Mouse (Mus musculus): ENCODE data around the gene Pilrb2.
"Not testable (repeated sequence)": the region's sequence is repeated elsewhere in the genome, so short reads cannot be mapped to it uniquely, and the experiment has no call there.

Gene Pilrb2

GRCm38 (mm10) chr5:137871644-137872380 lies at the start of gene Pilrb2:
Gene Pilrb2 (minus strand): TSS chr5:137871815.
- not testable (repeated sequence) for DNase-seq (ENCODE audit: low read depth)

GRCm38 (mm10) chr5:137915550-137915949 lies 43.9 kb upstream of the Pilrb2 start:
- no peak for DNase-seq (ENCODE audit: low read depth)

- DNase-seq (ENCODE audit: low read depth) = no peak
Measured at GRCm38 (mm10) chr5:137914508-137914907, 42.9 kb upstream of the Pilrb2 start.

- no peak for DNase-seq (ENCODE audit: low read depth)
Measured at GRCm38 (mm10) chr5:137909564-137910262, 38.1 kb upstream of the Pilrb2 start.

- DNase-seq (ENCODE audit: low read depth) = no peak
Measured at GRCm38 (mm10) chr5:137897812-137898211, 26.2 kb upstream of the Pilrb2 start.

GRCm38 (mm10) chr5:137892954-137893353 lies 21.3 kb upstream of the Pilrb2 start:
- DNase-seq (ENCODE audit: low read depth) = no peak

GRCm38 (mm10) chr5:137887666-137888065 lies 16.1 kb upstream of the Pilrb2 start:
- DNase-seq (ENCODE audit: low read depth) = no peak

- peak; percentile 58 for DNase-seq (ENCODE audit: low read depth)
Measured at GRCm38 (mm10) chr5:137885894-137886293, 14.3 kb upstream of the Pilrb2 start.

GRCm38 (mm10) chr5:137883345-137883744 lies 11.7 kb upstream of the Pilrb2 start:
- DNase-seq (ENCODE audit: low read depth) = no peak

- peak; percentile 17 for DNase-seq (ENCODE audit: low read depth)
Measured at GRCm38 (mm10) chr5:137882922-137883321, 11.3 kb upstream of the Pilrb2 start.

- peak; percentile 29 for DNase-seq (ENCODE audit: low read depth)
Measured at GRCm38 (mm10) chr5:137877860-137878259, 6.2 kb upstream of the Pilrb2 start.

- DNase-seq (ENCODE audit: low read depth) = no peak
Measured at GRCm38 (mm10) chr5:137875054-137875453, 3.4 kb upstream of the Pilrb2 start.

GRCm38 (mm10) chr5:137872381-137872702 lies 727 bp upstream of the Pilrb2 start:
- DNase-seq (ENCODE audit: low read depth) = not testable (repeated sequence)

- not testable (repeated sequence) for DNase-seq (ENCODE audit: low read depth)
Measured at GRCm38 (mm10) chr5:137868600-137868999, 3.0 kb downstream of the Pilrb2 start.

GRCm38 (mm10) chr5:137864008-137864407 lies 7.6 kb downstream of the Pilrb2 start:
- not testable (repeated sequence) for DNase-seq (ENCODE audit: low read depth)

GRCm38 (mm10) chr5:137857960-137858710 lies 13.5 kb downstream of the Pilrb2 start, which contains the start of gene Pilrb1:
Gene Pilrb1 (minus strand): TSS chr5:137858106.
- DNase-seq (ENCODE audit: low read depth) = not testable (repeated sequence)

- not testable (repeated sequence) for DNase-seq (ENCODE audit: low read depth)
Measured at GRCm38 (mm10) chr5:137856870-137857269, 14.7 kb downstream of the Pilrb2 start.

- DNase-seq (ENCODE audit: low read depth) = not testable (repeated sequence)
Measured at GRCm38 (mm10) chr5:137854907-137855306, 16.7 kb downstream of the Pilrb2 start.

GRCm38 (mm10) chr5:137850313-137850712 lies 21.3 kb downstream of the Pilrb2 start:
- not testable (repeated sequence) for DNase-seq (ENCODE audit: low read depth)

- DNase-seq (ENCODE audit: low read depth) = not testable (repeated sequence)
Measured at GRCm38 (mm10) chr5:137837110-137837509, 34.5 kb downstream of the Pilrb2 start.

- DNase-seq (ENCODE audit: low read depth) = no peak
Measured at GRCm38 (mm10) chr5:137836611-137837010, 35.0 kb downstream of the Pilrb2 start.

- not testable (repeated sequence) for DNase-seq (ENCODE audit: low read depth)
Measured at GRCm38 (mm10) chr5:137835966-137836520, 35.6 kb downstream of the Pilrb2 start, which contains the start of gene Pilra. Gene Pilra (minus strand): TSS chr5:137836281.
